Mouse (Mus musculus) spleen, adult 12 weeks (tissue): ENCODE results near the gene Map3k19.

Source experiments
- DNase-seq: peaks from one replicate; pipeline ENCODE4 v3.0.0; 2022; ENCODE audit warnings: low spot score

The Map3k19 gene

DNA sequence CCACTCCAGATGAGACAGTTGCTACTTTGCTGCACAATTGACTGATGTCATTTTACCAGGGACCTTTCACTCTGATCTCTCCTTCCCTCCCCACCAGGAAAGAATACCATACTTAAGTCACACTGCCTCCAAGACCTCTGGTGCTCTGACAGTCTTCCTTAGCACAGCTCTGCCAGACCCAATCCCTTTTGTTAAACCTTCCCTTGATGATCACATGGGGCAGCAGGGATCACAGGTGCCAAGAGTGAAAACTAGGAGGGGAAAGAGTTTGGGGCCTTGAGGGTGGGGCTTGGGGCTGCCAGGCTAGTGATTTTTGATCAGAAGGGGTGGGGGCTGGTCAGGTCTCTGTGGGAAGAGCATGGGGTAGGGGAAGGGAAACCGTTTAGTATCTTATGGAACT lies 58.1 kb downstream of the Map3k19 start:
- DNase-seq = no peak

DNA sequence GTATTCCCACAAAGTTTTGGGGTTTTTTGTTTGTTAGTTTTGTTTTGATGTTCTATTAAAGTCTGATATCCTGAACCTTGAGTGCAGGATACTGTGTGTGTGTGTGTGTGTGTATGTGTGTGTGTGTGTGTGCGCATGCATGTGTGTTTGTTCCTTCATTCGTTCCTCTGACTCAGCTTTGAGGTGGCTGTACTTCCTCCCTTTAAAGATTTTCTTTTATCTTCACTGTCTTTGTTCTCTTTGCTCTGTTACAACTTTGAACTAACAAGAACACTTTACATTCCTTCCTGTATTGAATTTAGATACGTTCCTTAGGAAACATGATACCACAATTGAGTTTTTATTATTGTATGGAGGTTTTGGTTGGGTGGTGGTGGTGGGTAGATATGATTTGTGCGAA lies 58.5 kb downstream of the Map3k19 start:
- DNase-seq = no peak

DNA sequence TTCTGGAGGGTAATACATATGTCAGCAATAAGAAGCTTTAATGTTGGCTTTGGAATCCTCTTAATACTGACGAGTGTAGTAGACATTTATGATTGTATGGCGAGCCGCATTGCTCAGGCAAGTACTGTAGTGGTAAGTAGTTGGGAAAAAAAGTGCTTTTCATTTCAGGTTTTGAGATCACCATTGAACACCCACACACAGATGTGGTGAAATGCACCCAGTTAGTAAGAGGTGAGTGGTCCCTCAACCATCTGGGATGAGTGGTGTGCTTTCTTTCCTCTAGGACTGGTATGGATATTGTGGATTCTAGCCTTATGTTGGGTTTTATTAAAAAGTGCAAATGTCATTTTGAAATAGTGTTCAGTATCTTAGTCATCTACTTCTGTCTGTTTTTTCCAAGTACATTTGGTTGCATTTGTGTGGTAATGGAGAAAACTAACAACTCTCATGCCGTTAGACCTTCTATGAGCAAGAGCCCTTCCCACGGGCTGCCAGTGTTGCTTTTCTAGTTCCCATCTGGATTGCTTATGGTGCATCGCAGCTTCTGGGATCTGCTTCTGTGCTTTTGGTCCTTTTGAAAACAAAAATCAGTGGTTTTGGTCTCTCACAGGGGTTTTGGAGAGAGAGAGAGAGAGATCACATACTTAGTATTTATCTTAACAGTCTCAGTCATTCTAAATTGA lies 59.6 kb downstream of the Map3k19 start:
- no peak for DNase-seq

DNA sequence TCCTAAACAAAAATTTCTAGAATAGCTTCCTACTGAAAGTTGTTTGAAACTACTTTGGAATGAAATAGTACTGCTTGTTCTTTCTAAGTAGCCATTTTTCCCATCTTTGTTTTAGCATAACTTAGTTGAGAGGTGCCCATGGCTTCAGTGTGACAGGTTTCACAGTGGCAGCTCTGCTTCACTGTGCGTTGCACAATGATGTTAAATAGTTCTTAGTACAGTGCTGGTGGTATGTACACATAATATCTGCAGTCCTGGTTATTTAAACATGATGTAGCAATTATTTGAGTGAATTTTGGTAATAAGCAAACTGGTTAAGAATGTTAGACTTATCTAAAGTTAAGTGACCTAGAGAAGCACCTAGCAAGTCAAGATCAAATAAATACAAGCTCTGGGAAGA lies 61.4 kb downstream of the Map3k19 start:
- no peak for DNase-seq

DNA sequence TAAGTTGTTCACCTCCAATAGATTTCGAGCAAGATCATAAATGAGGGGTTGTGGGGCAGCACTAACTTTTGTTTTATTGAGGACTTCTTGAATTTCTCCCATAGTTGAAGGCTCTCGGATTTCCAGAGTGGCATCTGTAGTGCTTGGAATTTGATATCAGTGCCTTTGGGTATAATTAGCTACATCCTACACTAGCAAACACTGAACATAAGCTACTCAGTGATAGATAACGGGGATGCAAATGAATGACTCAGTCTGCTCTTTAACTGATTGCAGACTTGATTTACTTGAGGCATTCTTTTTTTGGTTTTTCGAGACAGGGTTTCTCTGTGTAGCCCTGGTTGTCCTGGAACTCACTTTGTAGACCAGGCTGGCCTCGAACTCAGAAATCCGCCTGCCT lies 65.9 kb downstream of the Map3k19 start:
- DNase-seq = no peak

DNA sequence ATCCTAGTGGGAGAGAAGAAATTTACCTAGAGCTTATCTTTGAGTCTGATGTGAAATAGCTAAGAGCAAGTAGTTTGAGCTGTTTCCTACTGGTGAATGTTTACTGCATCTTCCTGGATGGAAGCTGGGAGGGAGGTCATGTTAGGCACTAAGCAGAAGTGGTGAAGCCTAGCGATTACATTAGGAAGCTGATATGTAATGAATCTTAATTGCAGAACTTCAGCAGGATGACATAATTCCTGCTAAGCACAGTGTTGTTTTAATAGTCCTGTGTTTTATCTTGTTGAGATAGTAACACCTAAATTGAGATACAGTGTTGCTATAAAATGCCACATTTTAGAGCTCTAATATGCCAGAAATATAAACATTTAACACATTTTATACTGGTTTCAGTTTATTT lies 68.9 kb downstream of the Map3k19 start:
- DNase-seq = no peak

DNA sequence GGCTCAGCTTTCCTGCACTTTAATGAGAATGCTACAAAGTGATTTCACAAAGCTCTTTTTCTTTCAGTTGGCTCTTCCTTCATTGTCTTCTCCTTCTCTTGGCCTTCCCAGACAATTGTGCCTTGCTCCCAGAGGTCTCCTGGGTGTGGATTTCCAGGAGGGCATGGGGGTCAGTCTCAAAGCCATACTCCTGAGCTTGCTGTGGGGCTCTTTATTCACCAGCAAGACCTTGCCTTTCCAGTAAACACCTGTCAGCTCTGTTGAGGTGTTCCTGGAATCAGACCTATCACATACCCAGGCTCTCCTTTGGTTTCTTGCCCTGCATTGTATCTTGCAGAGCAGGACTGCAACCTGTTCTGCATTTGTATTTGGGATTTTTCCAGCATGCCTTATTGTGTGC lies 71.0 kb downstream of the Map3k19 start:
- DNase-seq = no peak

DNA sequence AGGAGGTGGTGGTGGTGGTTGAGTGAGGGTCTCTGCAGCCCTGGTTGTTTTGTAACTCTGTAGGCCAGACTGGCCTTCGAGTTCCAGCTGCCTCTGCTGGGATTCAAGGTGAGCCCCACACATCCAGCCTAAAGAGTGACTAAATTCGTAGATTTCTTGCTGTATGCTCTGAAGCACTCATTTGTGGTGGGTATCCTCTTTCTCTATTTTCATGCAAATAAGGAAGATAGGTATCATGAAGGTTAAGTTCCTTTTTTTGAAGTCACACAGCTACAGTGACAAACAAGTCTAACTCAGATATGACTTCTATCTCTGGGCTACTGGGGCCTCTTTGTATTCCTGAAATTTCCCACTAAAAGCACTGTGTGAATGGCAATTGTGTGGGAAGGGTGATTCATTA lies 74.0 kb downstream of the Map3k19 start:
- DNase-seq = no peak

DNA sequence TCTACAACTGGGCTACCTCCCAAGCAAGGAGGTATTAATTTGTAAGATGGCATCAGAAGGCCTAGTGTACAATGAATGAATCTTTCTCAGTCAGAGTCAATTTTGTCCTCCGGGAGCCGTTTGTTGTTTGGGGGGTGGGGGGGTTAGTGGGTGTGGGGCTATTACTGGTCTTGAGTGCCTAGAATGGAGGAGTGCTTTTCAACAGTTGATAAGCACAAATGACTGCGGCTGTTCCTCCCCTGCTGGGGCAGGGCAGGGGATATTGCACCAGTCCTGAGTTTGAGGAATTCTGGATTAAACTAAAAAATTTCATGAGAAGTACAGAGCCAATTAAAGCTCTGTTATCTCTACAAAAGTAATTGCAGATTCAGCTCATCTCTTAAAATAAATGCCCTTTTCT lies 74.7 kb downstream of the Map3k19 start:
- DNase-seq = no peak

DNA sequence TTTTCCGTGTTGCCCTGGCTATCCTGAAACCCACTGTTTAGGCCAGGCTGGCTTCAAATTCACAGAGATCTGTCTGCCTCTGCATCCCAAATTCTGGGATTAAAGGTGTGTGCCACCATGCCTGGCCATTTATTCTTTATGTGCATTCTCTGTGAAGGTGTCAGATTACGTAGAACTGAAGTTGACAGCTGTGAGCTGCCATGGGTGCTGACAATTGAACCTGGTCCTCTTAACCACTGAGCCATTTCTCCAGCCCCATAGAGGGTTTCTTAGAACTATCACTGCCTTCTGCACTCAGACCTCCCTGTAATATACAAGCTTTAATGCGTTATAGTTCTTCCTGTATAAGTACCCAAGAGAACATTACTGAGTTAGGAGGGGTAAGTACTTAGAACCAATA lies 76.2 kb downstream of the Map3k19 start:
- no peak for DNase-seq

DNA sequence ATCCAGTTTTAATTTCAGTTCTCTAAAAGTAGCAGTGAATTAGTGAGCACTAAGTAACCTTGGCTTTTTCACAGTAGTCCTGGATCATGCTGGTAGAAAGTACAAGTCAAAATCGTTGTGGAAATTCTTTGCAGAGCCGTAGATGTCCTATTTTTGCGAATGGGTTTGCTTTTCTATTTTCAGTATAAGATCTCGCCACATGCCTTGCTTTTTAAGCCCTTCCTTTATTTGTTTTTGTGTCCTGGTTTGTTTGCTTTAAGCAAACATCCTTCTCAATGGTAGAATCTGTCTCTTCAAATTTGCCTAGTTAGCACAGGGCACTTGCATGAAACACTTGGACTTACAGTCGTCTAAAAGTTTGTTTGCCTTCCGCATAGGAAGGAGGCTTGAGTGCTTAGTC lies 78.6 kb downstream of the Map3k19 start:
- no peak for DNase-seq

DNA sequence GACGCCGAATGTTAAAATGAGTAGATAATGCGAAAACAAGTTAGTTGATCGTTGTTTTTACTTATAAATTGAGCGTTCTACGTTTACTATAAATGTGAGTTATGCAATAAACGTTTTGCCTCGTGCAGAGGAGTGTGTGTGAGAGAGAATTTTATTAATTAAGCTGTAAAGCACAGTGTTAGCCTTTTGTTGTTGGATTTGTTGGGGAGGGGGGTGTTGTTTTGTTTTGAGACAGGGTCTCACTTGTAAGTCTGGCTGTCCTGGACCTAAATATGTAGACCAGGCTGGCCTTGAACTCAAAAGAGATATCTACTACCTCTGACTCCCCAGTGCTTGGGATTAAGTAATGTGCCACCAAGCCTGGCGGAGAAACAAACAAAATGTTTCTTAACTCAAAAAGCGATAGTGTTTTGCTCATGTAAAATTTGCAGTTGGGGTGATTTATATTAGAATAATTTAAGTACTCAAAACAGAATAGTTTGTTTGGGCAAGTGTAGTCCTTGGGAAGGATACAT lies 79.6 kb downstream of the Map3k19 start:
- DNase-seq = no peak

DNA sequence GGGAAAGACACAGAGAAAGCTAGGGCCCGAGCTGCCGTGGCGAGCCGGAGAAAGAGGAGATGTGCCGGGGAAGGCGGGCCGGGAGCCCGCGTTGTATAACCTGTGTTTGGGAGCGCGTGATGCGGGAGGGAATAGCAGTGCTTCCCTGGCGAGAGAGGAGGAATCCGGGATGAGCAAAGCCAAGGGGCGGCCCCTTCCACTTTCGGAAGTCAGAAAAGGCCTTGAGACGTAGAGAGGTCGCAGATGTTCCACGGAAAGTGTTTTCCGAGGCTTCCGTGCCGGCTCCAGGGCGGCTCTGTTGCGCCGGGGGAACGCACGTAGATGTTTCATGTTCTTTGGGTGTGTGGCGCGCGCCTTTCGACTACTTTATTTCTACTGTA lies 80.3 kb downstream of the Map3k19 start:
- DNase-seq = no peak

DNA sequence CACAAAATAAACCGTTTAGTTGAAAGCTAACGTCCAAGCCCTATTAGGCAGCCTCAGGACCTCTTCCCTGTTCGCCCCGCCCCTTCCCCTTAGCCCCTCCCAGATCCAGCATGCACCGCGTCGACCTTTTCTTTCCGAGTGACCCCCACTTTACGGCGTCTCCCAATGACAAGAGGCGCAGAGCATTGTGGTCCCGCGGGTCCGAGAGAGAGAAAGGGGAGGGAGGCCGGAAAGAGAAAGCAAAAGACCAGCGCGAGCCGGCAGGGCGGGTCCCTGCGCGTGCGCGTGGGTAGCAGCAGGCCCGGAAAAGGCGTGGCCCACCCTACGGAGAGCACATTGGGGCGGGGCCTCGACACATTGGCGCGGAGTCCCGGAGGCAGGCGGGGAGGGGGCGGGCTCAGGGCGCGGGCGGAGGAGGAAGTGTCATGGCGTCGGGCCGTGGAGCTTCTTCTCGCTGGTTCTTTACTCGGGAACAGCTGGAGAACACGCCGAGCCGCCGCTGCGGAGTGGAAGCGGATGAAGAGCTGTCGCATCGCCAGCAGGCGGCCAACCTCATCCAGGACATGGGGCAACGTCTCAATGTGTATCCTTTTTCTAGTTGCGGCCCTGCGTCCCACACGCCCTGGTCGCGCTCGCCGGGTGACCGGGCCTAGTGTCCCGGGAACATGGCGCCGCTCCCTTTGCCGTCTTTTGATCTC lies 80.9 kb downstream of the Map3k19 start, which contains the start of gene Ccnt2:
Ccnt2 (plus strand) TSS at position 362 of the 698 bp plus-strand sequence.
- peak; percentile 99 for DNase-seq

DNA sequence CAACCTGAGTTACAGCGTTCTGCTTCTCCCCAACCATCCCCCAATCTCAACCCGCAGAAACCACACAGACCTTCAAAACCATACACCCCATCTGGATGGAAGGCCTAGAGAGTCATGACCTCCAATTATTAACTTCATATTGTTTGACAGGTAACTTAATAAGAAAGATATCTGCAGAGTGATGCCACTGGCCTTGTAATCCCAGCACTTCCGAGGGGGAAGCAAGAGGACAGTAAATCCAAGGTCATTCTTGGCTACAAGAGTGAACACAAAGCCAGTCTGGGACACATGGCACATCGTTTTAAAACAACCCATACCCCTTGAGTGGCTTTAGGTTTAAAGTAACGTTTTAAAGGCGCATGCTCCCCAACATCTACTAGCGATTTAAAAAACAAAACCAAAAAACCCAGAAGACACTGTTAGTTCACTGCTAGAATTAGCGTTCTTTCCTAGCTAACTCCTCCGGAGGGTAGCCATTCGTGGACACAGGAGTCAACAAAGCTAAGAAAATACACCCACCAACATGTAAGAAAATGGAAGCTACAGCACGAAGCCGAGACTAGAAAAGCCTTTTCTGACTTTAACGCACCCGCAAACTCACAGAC lies 81.5 kb downstream of the Map3k19 start:
- peak; percentile 9 for DNase-seq

DNA sequence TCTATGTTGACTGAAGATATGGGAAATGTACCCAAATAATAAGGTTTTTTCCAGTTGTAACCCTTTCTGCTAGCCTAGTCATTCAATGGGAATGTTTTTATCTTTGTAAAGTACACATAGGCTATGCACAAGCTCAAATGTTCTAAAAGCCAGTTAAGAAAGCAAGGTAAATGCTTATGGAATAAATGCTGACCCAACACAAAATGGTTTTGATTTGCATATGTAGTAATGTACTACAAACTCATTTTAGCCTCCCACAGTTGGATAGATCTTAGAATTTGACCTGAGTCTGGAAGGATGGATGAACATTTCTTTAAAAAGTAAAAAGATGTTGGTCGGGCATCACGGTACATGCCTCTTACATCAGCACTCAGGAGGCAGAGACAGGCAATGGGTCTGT lies 88.1 kb downstream of the Map3k19 start:
- no peak for DNase-seq

DNA sequence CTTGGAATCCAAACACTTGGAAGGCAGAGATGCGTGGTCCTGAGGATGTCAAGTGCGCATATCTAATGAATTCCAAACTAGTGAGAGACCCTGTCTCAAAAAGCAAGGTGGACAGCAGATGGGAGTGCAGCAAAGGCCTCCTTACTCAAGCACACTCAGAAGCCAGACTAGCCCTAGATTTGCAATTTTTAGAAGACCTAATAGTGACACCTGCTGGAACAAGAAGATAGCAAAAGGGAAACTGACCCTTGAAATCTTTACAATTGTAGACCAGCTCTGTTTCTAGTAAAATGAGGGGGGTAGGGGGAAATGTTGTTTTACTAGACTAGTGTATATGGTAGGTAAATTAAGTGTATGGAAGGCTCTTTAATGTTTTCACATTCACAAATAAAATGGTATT lies 89.4 kb downstream of the Map3k19 start:
- no peak for DNase-seq
